Mouse (Mus musculus) CH12.LX (cell line): ENCODE data around the gene Herc3. TPM values are rescaled to one million over a fixed set of nuclear protein-coding genes. Genes with fewer than 3 reads are reported as not detected.

Source experiments
- DNase-seq: peaks from one replicate; pipeline ENCODE4 v3.0.0-alpha.2; 2013; ENCODE audit errors: extremely low read depth
- H3K27ac ChIP-seq: 2 replicates; pipeline ENCODE4 v1.5.1; 2012; ENCODE audit warnings: low read depth, mild to moderate bottlenecking, control low read depth, moderate library complexity; ENCODE audit not compliant: insufficient read depth
- H3K27me3 ChIP-seq: replicated peaks from 2 replicates; pipeline ENCODE3; 2012; ENCODE audit warnings: inconsistent platforms
- H3K36me3 ChIP-seq, 2 experiments: replicated peaks in 1 of 2; 2 replicates each; pipeline versions ENCODE3 to v1.6.1; 2012; ENCODE audit warnings: inconsistent platforms in 1 of 2, low read length in 1 of 2, mild to moderate bottlenecking in 1 of 2, mixed read lengths in 1 of 2, moderate library complexity in 1 of 2; ENCODE audit not compliant: control insufficient read depth in 1 of 2, insufficient read depth in 1 of 2
- H3K4me1 ChIP-seq, 2 experiments: 2 replicates each; pipeline ENCODE4 v1.6.1; 2012; ENCODE audit warnings: inconsistent platforms in 1 of 2, moderate library complexity in 1 of 2; ENCODE audit not compliant: insufficient read depth in 2 of 2, control insufficient read depth in 1 of 2
- H3K4me2 ChIP-seq: 2 replicates; pipeline ENCODE4 v1.6.1; 2012; ENCODE audit warnings: low read depth, mild to moderate bottlenecking, control low read depth; ENCODE audit not compliant: poor library complexity, insufficient read depth, severe bottlenecking
- H3K4me3 ChIP-seq, 3 experiments: fragments of 150-350 bp in 1 of 3; sonication (generic) in 1 of 3; replicated peaks in 1 of 3; 2 replicates each; pipeline versions ENCODE3 to v1.5.1; 2011 to 2012; ENCODE audit warnings: low read depth in 2 of 3, low read length in 2 of 3, mild to moderate bottlenecking in 2 of 3, moderate library complexity in 2 of 3, control low read depth in 1 of 3, improper control_type of control experiment in 1 of 3, inconsistent platforms in 1 of 3, mixed read lengths in 1 of 3; ENCODE audit not compliant: poor library complexity in 1 of 3
- H3K79me2 ChIP-seq: replicated peaks from 2 replicates; pipeline ENCODE4 v1.6.1; 2012; ENCODE audit warnings: mild to moderate bottlenecking, moderate library complexity; ENCODE audit not compliant: control insufficient read depth, poor library complexity, insufficient read depth, severe bottlenecking; ENCODE audit errors: extremely low read depth
- H3K9ac ChIP-seq: 2 replicates; pipeline ENCODE4 v1.6.1; 2012; ENCODE audit warnings: low read depth, mild to moderate bottlenecking, control low read depth, moderate library complexity; ENCODE audit not compliant: insufficient read depth
- H3K9me3 ChIP-seq: replicated peaks from 2 replicates; pipeline ENCODE3; 2012; ENCODE audit warnings: low read length, inconsistent platforms, mixed read lengths
- BHLHE40 ChIP-seq: IDR thresholded peaks from 2 replicates; pipeline ENCODE4 v1.6.1; 2011; ENCODE audit warnings: mild to moderate bottlenecking, low read depth, low read length, improper control_type of control experiment
- CHD1 ChIP-seq: IDR thresholded peaks from 2 replicates; pipeline ENCODE4 v1.6.1; 2012; ENCODE audit warnings: low read depth, low read length, improper control_type of control experiment, inconsistent platforms
- CHD2 ChIP-seq: IDR thresholded peaks from 2 replicates; pipeline ENCODE4 v1.6.1; 2011; ENCODE audit warnings: low read length, improper control_type of control experiment
- E2F4 ChIP-seq: IDR thresholded peaks from 2 replicates; pipeline ENCODE4 v1.6.1; 2011; ENCODE audit warnings: low read depth, low read length, improper control_type of control experiment; ENCODE audit not compliant: insufficient replicate concordance
- EP300 ChIP-seq: IDR thresholded peaks from 2 replicates; pipeline ENCODE4 v1.6.1; 2011; ENCODE audit warnings: low read length, improper control_type of control experiment
- GABPA ChIP-seq: IDR thresholded peaks from 2 replicates; pipeline ENCODE4 v1.6.1; 2012; ENCODE audit warnings: low read depth, low read length, improper control_type of control experiment, inconsistent platforms; ENCODE audit not compliant: insufficient replicate concordance
- HCFC1 ChIP-seq: IDR thresholded peaks from 2 replicates; pipeline ENCODE4 v1.6.1; 2012; ENCODE audit warnings: low read depth, mild to moderate bottlenecking, inconsistent platforms, low read length, improper control_type of control experiment
- IRF4 ChIP-seq: IDR thresholded peaks from 2 replicates; pipeline ENCODE4 v1.6.1; 2014; ENCODE audit warnings: low read depth, mild to moderate bottlenecking, inconsistent platforms, low read length, improper control_type of control experiment
- JUN ChIP-seq: IDR thresholded peaks from 2 replicates; pipeline ENCODE4 v1.6.1; 2011; ENCODE audit warnings: low read depth, mild to moderate bottlenecking, low read length, improper control_type of control experiment, moderate library complexity; ENCODE audit not compliant: insufficient read depth
- MAFK ChIP-seq: IDR thresholded peaks from 2 replicates; pipeline ENCODE4 v1.6.1; 2011; ENCODE audit warnings: low read length, improper control_type of control experiment; ENCODE audit not compliant: insufficient replicate concordance
- MAX ChIP-seq: IDR thresholded peaks from 2 replicates; pipeline ENCODE4 v1.6.1; 2011; ENCODE audit warnings: low read length, improper control_type of control experiment
- MAZ ChIP-seq: IDR thresholded peaks from 2 replicates; pipeline ENCODE4 v1.6.1; 2012; ENCODE audit warnings: low read depth, mild to moderate bottlenecking, inconsistent platforms, low read length, improper control_type of control experiment, moderate library complexity
- MEF2A ChIP-seq: IDR thresholded peaks from 2 replicates; pipeline ENCODE4 v1.6.1; 2014; ENCODE audit warnings: low read depth, mild to moderate bottlenecking, inconsistent platforms, low read length, improper control_type of control experiment, borderline replicate concordance
- MYC ChIP-seq: IDR thresholded peaks from 2 replicates; pipeline ENCODE4 v1.6.1; 2011; ENCODE audit warnings: low read depth, mild to moderate bottlenecking, improper control_type of control experiment, low read length
- NELFE ChIP-seq: IDR thresholded peaks from 2 replicates; pipeline ENCODE4 v1.6.1; 2011; ENCODE audit warnings: low read depth, low read length, improper control_type of control experiment
- POLR2A ChIP-seq: IDR thresholded peaks from 2 replicates; pipeline ENCODE4 v1.6.1; 2011; ENCODE audit warnings: low read depth, mild to moderate bottlenecking, improper control_type of control experiment, low read length
- RAD21 ChIP-seq: IDR thresholded peaks from 2 replicates; pipeline ENCODE4 v1.6.1; 2011; ENCODE audit warnings: low read depth, mild to moderate bottlenecking, low read length, improper control_type of control experiment, moderate library complexity
- SIN3A ChIP-seq: IDR thresholded peaks from 2 replicates; pipeline ENCODE4 v1.6.1; 2012; ENCODE audit warnings: low read length, improper control_type of control experiment, inconsistent platforms
- SMC3 ChIP-seq: IDR thresholded peaks from 2 replicates; pipeline ENCODE4 v1.6.1; 2011; ENCODE audit warnings: low read depth, low read length, improper control_type of control experiment
- TBP ChIP-seq: conservative IDR thresholded peaks from 2 replicates; pipeline ENCODE4 v1.6.1; 2011; ENCODE audit warnings: low read depth, low read length, improper control_type of control experiment
- USF2 ChIP-seq: conservative IDR thresholded peaks from 2 replicates; pipeline ENCODE4 v1.6.1; 2011; ENCODE audit warnings: low read depth, low read length, improper control_type of control experiment
- ZMIZ1 ChIP-seq: IDR thresholded peaks from 2 replicates; pipeline ENCODE4 v1.6.1; 2012; ENCODE audit warnings: low read depth, mild to moderate bottlenecking, inconsistent platforms, low read length, improper control_type of control experiment
- ZNF384 ChIP-seq: IDR thresholded peaks from 2 replicates; pipeline ENCODE4 v1.6.1; 2012; ENCODE audit warnings: low read depth, low read length, improper control_type of control experiment, inconsistent platforms
- dilution Hi-C: fragments of 300-500 bp; cut with MboI; formaldehyde crosslinking; loops from 2 replicates; pipeline ENCODE4 v1.14.3; 2020; ENCODE audit warnings: low sequenced_read_pairs; ENCODE audit not compliant: extremely low pct_unique_long_range_greater_than_20kb, extremely low pct_ligation_motif_present
- in situ Hi-C: fragments of 300-500 bp; cut with MboI; formaldehyde crosslinking; loops from 3 replicates; pipeline ENCODE4 v1.14.3; 2019; ENCODE audit warnings: low sequenced_read_pairs, low pct_ligation_motif_present, low pct_unique_long_range_greater_than_20kb, mixed read lengths
- polyA plus RNA-seq: library from polyadenylated mRNA; unstranded; fragments of >175 nt; gene quantifications from 2 replicates; pipeline ENCODE4 v1.2.1, GENCODE M21; 2012; ENCODE audit warnings: low read depth; ENCODE audit not compliant: insufficient read length
- total RNA-seq, 2 experiments: library from RNA; depleted of rRNA; stranded (reverse); fragments of 300-350 nt in 1 of 2; fragments of >200 nt in 1 of 2; gene quantifications; 2 replicates each; pipeline ENCODE4 v1.2.3; 2012 to 2014

The Herc3 gene
- total and polyA plus RNA-seq, 3 experiments = 15.7 to 19.1 (median 17.8) TPM

DNA sequence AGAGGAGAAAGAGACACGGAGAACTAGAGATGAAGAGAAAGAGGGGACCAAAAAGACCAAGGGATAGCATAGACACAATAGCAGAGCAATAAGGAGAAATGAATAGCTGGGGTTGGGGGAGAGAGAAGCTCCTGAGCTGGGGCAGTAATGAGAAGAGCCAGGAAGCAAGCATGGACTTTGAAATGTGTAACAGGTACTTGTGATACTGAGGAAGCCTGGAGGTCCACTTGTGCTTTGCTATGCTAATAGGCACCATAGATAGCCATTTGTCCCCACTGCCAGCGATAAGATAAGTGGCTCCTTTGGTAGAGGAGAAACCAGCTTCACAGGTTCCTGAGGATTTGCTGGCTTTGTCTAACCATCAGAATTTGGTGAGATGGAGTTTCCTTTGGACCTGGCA is 5.2 kb upstream of the Herc3 start:
- no peak overlapping the region for H3K9ac ChIP-seq
- H3K9me3 ChIP-seq = no peaks in the 10 kb centered on the region
- H3K36me3 ChIP-seq = no peaks in the 10 kb centered on the region
- peaks cover 4 to 10% of the 10 kb centered on the region in 2 experiments; a peak in 3 of 4 replicates for H3K4me1 ChIP-seq
- dilution Hi-C loops = no loop called here
- H3K4me3 ChIP-seq = no peak overlapping the region
- H3K27ac ChIP-seq = no peak overlapping the region
- H3K27me3 ChIP-seq = no peaks in the 10 kb centered on the region
- TF ChIP-seq MAFK (no peak), SIN3A (no peak), MAZ (no peak), JUN (no peak), GABPA (no peak), TBP (no peak), E2F4 (no peak), MAX (no peak), SMC3 (no peak), POLR2A (no peak), MEF2A (no peak), EP300 (no peak), ZNF384 (no peak), CHD1 (no peak), CHD2 (no peak), USF2 (no peak), BHLHE40 (no peak), MYC (no peak)
- TF ChIP-seq, all 38 proteins: peak for 0
- no peaks in the 10 kb centered on the region for H3K79me2 ChIP-seq
- in situ Hi-C loops = no loop called here
- no peak overlapping the region for H3K4me2 ChIP-seq
- no peak for DNase-seq

DNA sequence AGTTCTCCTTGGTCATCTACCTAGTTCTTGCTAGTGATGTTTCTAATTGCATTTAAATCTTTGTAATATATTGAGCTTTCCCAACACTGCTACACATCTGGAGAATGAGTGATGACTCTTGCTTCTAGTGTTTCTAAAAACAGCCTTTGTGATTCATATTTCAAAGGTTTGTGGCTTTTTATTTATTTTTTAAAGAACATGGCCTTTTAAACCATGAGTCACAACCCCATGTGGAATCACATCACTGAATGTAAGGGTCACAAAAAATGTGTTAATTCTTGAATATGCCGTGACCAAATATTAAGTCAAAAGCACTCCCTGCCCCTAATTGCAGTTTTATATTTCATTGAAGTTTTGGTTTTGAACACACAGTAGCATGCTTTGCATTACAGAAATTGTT is 2.7 kb upstream of the Herc3 start:
- TF ChIP-seq IRF4 = no peak
- no peak for TF ChIP-seq ZMIZ1
- no peak for TF ChIP-seq TBP
- TF ChIP-seq RAD21 = no peak
- no peak for TF ChIP-seq HCFC1
- TF ChIP-seq SIN3A = no peak
- TF ChIP-seq EP300 = no peak
- TF ChIP-seq NELFE = no peak
- dilution Hi-C loops = no loop called here
- H3K27ac ChIP-seq = no peak overlapping the region
- no peaks in the 10 kb centered on the region for H3K9me3 ChIP-seq
- no peak overlapping the region for H3K4me3 ChIP-seq
- H3K36me3 ChIP-seq = no peaks in the 10 kb centered on the region
- no peak overlapping the region for H3K9ac ChIP-seq
- no peak for DNase-seq
- no peaks in the 10 kb centered on the region for H3K27me3 ChIP-seq
- no peaks in the 10 kb centered on the region; the same call in 1 of the 2 replicates for H3K79me2 ChIP-seq
- H3K4me1 ChIP-seq = peaks cover 4 to 15% of the 10 kb centered on the region in 2 experiments
- in situ Hi-C loops = no loop called here
- no peak overlapping the region for H3K4me2 ChIP-seq
